Mouse (Mus musculus) small intestine, adult 2 months (tissue): Measurements from ENCODE around the gene Olfr167.
"Not testable (repeated sequence)": the region's sequence is repeated elsewhere in the genome, so short reads cannot be mapped to it uniquely, and the experiment has no call there.

Experiments
- CTCF ChIP-seq: fragments of 200-500 bp; IDR thresholded peaks from 2 replicates; pipeline ENCODE4 v1.5.1; 2012; ENCODE audit warnings: low read depth, mild to moderate bottlenecking, control low read depth, inconsistent platforms, low read length, moderate library complexity, mixed read lengths; ENCODE audit not compliant: insufficient replicate concordance, insufficient read length; ENCODE audit errors: extremely low read depth
- POLR2A ChIP-seq: fragments of 200-500 bp; IDR thresholded peaks from 2 replicates; pipeline ENCODE4 v1.6.1; 2012; ENCODE audit warnings: low read depth, mild to moderate bottlenecking, control low read depth, inconsistent platforms, low read length, moderate library complexity

DNA sequence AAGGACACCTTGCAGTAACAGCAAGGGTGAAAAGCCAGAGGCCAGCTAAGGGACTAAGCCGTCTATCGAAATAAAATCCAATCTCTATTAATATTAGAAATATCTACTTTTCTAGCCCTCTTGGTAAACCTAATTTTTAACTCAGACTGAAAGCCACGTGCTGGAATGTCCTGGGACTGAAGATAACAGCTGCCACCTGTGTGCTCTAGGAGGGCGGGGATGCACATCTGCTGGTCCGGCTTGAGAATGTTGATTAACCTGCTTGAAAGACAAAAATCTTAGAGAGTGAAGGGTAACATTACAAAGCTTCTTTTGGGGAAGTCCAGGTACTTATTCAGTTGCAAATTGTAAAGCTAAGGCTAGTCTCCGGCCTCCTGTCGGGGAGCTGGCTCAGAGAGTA is 31.4 kb upstream of the Olfr167 start:
- TF ChIP-seq POLR2A, CTCF: not testable (repeated sequence)
